Mouse (Mus musculus) ES-CJ7 (cell line): ENCODE results near the gene Tmem132a.

Experiments
- DNase-seq: peaks from one replicate; pipeline ENCODE4 v3.0.0; 2011; ENCODE audit warnings: low read depth, low spot score

The Tmem132a gene

GRCm38 (mm10) chr19:10869886-10870527 is at the start of gene Tmem132a:
Tmem132a (minus strand) TSS chr19:10869940.
- no peak for DNase-seq

GRCm38 (mm10) chr19:10918321-10918991 is 48.7 kb upstream of the Tmem132a start:
- DNase-seq, result no peak

- no peak for DNase-seq
These were observed 46.8 kb upstream of the Tmem132a start for GRCm38 (mm10) chr19:10916506-10916905.

- DNase-seq, result no peak
These were observed 45.1 kb upstream of the Tmem132a start for GRCm38 (mm10) chr19:10914870-10915269.

GRCm38 (mm10) chr19:10914291-10914690 is 44.6 kb upstream of the Tmem132a start:
- DNase-seq, result no peak

- DNase-seq, result no peak
These were observed 39.5 kb upstream of the Tmem132a start for GRCm38 (mm10) chr19:10909087-10909721.

GRCm38 (mm10) chr19:10907891-10908290 is 38.2 kb upstream of the Tmem132a start:
- DNase-seq, result peak; percentile 60

- no peak for DNase-seq
These were observed 35.9 kb upstream of the Tmem132a start for GRCm38 (mm10) chr19:10905728-10906000.

GRCm38 (mm10) chr19:10904927-10905727 is 35.4 kb upstream of the Tmem132a start:
- no peak for DNase-seq

- no peak for DNase-seq
These were observed 34.8 kb upstream of the Tmem132a start for GRCm38 (mm10) chr19:10904512-10904911.

- no peak for DNase-seq
These were observed 31.3 kb upstream of the Tmem132a start for GRCm38 (mm10) chr19:10901046-10901445.

- no peak for DNase-seq
These were observed 30.6 kb upstream of the Tmem132a start for GRCm38 (mm10) chr19:10900315-10900714.

GRCm38 (mm10) chr19:10897491-10897890 is 27.8 kb upstream of the Tmem132a start:
- no peak for DNase-seq

- DNase-seq, result no peak
These were observed 27.1 kb upstream of the Tmem132a start for GRCm38 (mm10) chr19:10896849-10897248.

- DNase-seq, result no peak
These were observed 26.0 kb upstream of the Tmem132a start for GRCm38 (mm10) chr19:10895708-10896107.

- peak; percentile 94 for DNase-seq
These were observed 25.3 kb upstream of the Tmem132a start, which contains the start of gene Prpf19 for GRCm38 (mm10) chr19:10895016-10895528. Prpf19 (plus strand) TSS chr19:10895231.

GRCm38 (mm10) chr19:10892201-10892600 is 22.5 kb upstream of the Tmem132a start:
- DNase-seq, result no peak

- peak; percentile 96 for DNase-seq
These were observed 11.8 kb upstream of the Tmem132a start, which contains the start of gene Tmem109 for GRCm38 (mm10) chr19:10881426-10882154. Tmem109 (minus strand) TSS chr19:10882001.

- DNase-seq, result no peak
These were observed 11.3 kb upstream of the Tmem132a start for GRCm38 (mm10) chr19:10880975-10881425.

- DNase-seq, result peak; percentile 59
These were observed 10.6 kb upstream of the Tmem132a start for GRCm38 (mm10) chr19:10880085-10880974.
